Mouse (Mus musculus): ENCODE results near the gene H2-Ob.
"Not testable (repeated sequence)": the region's sequence is repeated elsewhere in the genome, so short reads cannot be mapped to it uniquely, and the experiment has no call there.

H2-Ob gene

GRCm38 (mm10) chr17:34207866-34208265 is 30.8 kb upstream of the H2-Ob start:
- no peak for DNase-seq (ENCODE audit: low spot score)

DNA sequence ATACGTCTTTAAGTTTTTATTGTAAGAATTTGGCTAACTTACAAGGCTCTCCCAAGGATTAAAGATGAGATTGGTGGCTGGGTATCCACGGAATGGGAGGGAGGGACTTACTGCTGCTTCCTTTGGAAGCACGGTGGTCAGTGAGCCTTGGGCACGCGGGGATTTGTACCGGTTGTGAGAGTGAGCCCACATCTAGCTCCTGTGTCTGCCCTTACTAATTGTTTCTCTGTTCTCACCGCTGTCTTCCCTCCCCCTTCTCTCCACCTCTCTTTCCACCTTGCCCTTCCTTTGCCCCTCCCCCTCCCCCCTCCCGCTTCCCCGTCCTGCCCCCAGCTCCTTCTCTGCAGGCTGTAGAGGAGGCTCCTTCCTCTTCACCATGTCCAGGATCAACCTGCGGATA is 30.3 kb upstream of the H2-Ob start:
- DNase-seq (ENCODE audit: low spot score), result peak; percentile 0

DNA sequence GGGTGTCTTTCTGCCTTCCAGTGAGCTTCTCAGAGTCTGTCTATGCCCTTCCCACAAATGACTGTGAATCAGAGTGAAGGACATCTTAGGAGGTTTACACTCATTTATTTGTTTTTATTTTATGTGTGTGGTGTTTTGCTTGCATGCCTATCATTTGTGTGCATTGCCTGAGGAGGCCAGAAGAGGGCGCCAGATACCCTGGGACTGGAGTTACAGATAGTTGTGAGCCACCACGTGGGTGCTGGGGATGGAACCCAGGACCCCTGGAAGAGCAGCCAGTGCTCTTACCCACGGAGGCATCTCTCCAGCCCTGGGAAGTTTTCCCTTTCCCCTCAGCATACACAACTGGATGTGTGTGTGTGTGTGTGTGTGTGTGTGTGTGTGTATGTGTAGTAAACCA is 29.0 kb upstream of the H2-Ob start:
- DNase-seq (ENCODE audit: low spot score), result peak; percentile 49

DNA sequence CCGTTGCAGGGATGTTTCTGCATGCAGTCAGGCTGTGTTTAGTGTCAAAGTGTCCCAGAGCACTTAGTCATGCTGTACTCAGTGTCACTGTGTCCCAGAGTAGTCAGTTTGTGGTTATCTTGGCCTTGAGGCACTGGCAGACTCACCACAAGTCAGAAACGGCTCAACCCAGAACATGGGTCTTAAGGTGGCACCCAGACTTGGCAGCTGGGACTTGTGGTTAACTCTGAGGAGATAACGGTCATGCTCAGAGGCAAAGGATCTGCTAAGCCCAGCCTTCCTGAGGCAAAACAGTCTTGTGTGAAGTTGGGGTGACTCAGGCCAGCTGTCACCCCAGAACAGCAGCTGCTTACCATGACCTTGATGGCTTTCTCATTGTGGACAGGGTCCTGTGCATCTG is 28.1 kb upstream of the H2-Ob start:
- DNase-seq (ENCODE audit: low spot score), result peak; percentile 45

DNA sequence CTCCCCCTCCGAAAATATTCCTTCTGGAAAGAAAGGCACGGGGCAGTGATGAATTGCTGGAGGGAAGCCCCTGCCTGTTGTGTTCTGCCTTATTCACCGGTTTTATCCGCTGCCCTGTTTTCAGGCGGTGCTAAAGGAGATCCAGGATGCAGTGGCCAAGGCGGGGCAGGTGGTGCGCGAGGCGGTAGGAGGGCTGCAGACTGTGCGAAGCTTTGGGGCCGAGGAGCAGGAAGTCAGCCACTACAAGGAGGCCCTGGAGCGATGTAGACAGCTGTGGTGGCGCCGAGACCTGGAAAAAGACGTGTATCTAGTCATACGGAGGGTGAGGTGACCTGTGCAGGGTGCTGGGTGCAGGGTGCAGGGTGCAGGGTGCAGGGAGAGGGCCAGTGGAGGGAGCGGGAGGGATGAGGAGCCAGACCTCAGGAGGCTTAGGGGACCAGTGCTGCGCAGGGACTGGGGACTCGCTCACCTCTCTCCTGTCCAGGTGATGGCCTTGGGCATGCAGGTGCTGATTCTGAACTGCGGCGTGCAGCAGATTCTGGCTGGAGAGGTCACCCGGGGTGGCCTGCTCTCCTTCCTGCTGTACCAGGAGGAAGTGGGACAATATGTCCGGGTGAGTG is 26.8 kb upstream of the H2-Ob start:
- peak; percentile 70 for DNase-seq (ENCODE audit: low spot score)

GRCm38 (mm10) chr17:34213936-34214335 is 24.8 kb upstream of the H2-Ob start:
- peak; percentile 0 for DNase-seq (ENCODE audit: low spot score)

GRCm38 (mm10) chr17:34215176-34215575 is 23.5 kb upstream of the H2-Ob start:
- DNase-seq (ENCODE audit: low spot score), result peak; percentile 0

DNA sequence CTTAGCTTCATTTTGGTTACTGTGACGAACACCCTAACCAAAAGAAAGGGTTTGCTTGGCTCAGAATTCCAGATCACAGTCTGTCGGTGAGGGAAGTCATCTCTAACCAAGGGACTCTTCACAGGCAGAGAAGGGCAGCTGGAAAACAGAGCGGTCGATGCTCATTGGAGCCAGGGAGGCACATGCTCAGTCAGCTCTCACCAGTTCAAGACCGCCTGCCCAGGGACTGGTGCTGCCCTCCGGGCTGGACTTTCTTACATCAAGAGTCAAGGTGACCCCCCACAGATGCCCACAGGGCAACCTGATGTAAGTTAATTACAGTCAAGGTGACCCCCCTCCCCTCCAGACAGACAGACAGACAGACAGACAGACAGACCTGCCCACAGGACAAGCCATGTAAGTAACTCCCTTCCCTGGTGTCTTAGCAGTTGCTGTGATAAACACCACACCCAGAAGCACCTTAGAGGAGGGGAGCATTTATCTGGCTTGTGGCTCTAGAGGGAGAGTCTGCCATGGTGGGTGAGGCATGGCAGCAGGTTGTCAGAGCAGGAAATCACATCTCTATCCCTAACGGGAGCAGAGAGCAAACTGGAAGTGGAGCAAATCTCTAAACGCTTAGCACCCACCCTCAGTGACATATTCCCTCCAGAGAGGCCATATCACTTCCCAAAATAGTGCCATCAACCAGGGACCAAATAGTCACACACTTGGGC is 21.3 kb upstream of the H2-Ob start:
- peak; percentile 0 for DNase-seq (ENCODE audit: low spot score)

DNA sequence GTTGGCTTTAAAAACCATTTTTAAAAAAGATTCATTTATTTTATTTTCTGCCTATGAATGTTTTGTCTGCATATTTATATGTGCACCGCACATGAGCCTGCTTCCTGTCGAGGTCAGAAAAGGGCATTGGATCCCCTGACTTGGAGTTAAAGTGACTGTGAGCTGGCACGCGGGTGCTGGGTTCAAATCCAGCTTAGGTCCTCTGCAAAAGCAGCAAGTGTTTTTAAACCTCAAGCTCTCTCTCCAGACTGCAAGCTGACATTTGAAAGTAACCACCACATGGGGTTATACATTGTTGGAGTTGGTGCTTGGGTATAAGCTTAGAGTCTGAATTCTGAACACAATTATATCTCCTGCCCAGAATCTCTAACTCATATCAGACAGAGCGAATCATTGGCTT is 20.7 kb upstream of the H2-Ob start:
- no peak for DNase-seq (ENCODE audit: low spot score)

- DNase-seq (ENCODE audit: low spot score), result peak; percentile 8
Observed at GRCm38 (mm10) chr17:34218675-34219074, 20.0 kb upstream of the H2-Ob start.

DNA sequence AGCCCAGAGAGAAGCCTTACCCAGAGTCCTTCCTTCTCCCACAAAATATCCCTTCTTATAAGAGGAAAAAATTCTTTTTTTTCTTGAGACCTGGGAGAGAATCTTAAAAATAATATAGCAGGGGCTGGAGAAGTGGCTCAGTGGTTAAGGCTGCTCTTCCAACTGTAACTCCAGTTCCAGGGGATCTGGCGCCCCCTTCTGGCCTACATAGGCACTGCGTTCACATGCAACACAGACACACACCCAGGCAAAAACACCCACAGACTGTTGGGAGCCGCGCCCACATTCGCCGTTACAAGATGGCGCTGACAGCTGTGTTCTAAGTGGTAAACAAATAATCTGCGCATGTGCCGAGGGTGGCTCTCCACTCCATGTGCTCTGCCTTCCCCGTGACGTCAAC is 19.6 kb upstream of the H2-Ob start:
- peak; percentile 76 for DNase-seq (ENCODE audit: low spot score)

DNA sequence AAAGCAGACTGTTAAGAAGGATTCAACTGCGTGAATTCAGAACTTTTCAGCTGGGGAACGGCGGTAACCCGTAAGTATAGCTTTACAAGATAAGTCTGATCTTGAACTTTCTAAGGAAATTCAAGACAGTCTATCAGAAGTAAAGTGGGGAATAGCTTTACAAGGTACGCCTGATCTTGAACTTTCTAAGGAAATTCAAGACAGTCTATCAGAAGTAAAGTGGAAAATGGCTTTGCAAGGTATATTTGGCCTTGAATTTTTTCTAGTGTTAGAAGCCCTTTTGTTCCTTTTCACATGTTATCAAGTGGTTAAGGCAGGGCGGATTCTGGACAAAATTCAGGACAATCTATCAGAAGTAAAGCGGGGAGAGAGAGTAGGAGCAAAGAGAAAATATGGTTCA is 18.9 kb upstream of the H2-Ob start:
- not testable (repeated sequence) for DNase-seq (ENCODE audit: low spot score)

GRCm38 (mm10) chr17:34220401-34220800 is 18.3 kb upstream of the H2-Ob start:
- DNase-seq (ENCODE audit: low spot score), result not testable (repeated sequence)

DNA sequence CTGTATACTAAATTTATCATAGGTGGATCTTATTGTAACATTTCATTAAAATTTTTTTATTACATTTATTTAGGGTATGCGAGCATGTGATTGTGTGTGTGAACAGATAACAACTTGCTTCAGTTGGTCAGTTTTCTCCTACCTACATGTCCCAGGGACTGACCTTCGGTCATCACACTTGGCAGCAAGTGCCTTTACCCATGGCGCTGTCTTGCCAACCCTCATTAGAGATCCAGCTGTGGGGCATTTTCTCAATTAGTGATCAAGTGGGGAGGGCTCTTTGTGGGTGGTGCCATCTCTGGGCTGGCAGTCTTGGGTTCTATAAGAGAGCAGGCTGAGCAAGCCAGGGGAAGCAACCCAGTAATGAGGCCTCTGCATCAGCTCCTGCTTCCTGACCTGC is 13.9 kb upstream of the H2-Ob start:
- no peak for DNase-seq (ENCODE audit: low spot score)

DNA sequence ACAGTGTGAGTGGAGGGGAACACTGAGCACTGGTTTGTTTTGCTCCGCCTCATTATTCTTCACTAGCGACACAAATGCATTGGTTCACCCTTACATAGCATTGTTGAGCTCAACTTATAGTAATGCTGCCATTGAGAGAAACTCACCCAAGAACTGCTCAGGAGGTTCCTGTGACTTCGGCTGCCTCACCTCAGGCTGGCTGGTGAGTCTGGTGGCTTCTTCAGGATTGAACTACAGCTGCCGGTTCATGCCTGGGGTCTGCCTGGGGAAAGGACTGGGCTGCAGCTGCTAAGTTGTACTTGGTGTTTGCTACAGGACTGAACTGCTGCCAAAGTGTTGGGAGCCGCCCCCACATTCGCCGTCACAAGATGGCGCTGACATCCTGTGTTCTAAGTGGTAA is 13.3 kb upstream of the H2-Ob start:
- no peak for DNase-seq (ENCODE audit: low spot score)

- DNase-seq (ENCODE audit: low spot score), result not testable (repeated sequence)
Observed at GRCm38 (mm10) chr17:34225911-34226310, 12.8 kb upstream of the H2-Ob start.

DNA sequence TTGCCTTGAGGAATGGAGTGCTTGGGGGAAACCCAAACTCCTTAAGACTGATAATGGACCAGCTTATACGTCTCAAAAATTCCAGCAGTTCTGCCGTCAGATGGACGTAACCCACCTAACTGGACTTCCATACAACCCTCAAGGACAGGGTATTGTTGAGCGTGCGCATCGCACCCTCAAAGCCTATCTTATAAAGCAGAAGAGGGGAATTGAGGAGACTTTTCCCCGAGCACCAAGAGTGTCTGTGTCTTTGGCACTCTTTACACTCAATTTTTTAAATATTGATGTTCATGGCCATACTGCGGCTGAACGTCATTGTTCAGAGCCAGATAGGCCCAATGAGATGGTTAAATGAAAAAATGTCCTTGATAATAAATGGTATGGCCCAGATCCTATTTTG is 7.7 kb upstream of the H2-Ob start:
- not testable (repeated sequence) for DNase-seq (ENCODE audit: low spot score)

DNA sequence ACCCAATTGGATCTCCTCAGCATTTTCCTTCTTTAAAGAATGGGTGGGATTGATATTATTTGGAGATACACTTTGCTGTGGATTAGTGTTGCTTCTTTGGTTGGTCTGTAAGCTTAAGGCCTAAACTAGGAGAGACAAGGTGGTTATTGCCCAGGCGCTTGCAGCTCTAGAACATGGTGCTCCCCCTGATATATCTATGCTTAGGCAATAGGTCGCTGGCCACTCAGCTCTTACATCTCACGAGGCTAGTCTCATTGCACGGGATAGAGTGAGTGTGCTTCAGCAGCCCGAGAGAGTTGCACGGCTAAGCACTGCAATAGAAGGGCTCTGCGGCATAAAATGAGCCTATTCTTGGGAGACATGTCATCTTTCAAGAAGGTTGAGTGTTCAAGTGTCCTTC is 6.7 kb upstream of the H2-Ob start:
- DNase-seq (ENCODE audit: low spot score), result not testable (repeated sequence)

DNA sequence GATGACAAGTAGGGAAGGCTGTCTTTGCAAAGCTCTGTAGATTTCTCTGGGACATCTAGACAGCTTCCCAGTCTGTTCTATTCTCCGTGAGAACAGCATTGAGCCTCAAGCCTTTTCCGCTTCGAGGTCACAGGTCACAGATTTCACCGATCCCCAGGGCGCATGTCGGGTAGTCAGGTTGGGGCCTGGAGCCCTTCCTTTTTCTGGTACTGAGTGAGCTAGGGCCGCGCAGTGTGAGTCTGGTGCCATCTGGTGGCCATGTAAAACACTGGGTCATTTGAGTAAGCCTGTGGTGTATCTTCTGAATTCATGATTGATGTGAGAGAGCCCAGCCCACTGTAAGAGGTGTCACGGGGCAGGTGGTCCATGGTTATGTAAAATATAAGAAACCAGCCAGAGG is 3.8 kb upstream of the H2-Ob start:
- peak; percentile 91 for DNase-seq (ENCODE audit: low spot score)

DNA sequence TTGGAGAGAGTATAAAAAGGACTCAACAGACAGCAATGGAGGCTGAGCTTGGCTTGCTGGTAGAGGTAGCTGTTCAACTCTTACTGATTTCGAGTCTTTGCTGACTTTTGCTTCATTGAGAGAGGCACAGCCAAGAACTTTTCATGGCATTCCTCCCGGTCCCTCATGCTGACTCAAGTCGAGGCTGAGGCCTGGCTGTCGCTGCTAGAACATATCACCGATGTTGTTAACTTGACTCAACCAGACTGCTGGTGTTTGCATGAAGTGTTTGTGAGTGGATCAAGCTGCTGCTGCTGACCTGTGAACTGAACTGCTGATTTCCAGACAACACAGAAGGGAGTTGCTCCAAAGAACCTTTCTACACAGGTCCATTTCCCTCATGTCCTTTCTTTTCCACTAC is 2.0 kb upstream of the H2-Ob start:
- no peak for DNase-seq (ENCODE audit: low spot score)

DNA sequence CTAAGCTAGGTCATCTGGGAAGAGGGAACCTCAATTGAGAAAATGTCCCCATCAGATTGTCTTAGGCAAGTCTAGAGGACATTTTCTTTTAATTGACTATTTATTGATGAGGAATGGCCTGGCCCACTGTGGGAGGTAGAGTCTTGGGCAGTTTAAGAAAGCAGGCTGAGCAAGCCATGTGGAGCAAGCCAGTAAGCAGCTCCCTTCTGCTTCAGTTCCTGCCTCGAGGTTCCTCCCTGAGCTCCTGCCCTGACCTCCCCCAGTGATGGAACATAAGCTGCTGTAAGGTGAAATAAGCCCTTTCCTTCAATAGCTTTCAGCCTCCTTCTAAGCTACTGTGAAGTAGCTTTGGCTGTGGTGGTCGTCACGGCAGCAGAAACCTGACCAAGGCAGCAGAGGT is 962 bp upstream of the H2-Ob start:
- no peak for DNase-seq (ENCODE audit: low spot score)

DNA sequence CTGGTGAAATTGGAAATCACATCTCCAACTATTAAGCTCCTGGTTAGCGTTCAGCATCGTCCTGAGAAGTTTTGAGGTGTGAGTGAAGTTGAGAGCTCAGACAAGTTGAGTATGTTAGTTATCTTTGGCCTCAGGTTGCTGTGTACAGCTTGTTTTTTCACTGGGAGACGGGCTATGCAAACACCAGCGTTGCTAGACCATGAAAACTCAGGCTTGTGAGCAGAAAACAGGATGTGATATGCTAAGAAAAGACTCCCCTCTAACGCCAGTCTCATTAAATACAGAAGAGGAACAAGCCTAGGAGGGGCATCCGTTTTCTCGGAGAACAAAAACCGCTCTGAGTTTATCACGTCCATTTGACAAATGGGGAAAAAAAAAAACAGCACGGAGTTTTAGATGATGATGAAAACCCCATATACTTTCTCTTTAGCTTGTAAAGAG is 918 bp downstream of the H2-Ob start:
- DNase-seq (ENCODE audit: low spot score), result peak; percentile 51

GRCm38 (mm10) chr17:34240366-34240765 is 1.7 kb downstream of the H2-Ob start:
- no peak for DNase-seq (ENCODE audit: low spot score)

DNA sequence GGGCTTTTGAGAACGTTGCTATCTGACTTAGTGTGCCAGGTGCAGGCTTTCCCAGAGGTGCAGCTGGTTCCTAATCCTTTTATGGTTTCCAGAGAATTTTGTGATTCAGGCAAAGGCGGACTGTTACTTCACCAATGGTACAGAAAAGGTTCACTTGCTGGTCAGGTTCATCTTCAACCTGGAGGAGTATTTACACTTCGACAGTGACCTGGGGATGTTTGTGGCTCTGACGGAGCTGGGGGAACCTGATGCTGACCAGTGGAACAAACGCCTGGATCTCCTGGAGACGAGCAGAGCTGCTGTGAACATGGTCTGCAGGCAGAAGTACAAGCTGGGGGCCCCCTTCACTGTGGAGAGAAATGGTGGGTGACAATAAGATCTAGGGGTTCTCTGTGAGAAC is 2.2 kb downstream of the H2-Ob start:
- no peak for DNase-seq (ENCODE audit: low spot score)
